Mouse (Mus musculus) MN1 (cell line): Measurements from ENCODE around the gene Pifo.
"Not testable (repeated sequence)": the region's sequence is repeated elsewhere in the genome, so short reads cannot be mapped to it uniquely, and the experiment has no call there.

ENCODE experiments used
- DNase-seq: peaks from one replicate; pipeline ENCODE4 v3.0.0-alpha.2; 2016; ENCODE audit warnings: low spot score

Pifo gene

GRCm38 (mm10) chr3:106014546-106014945 is at the start of gene Pifo:
Gene Pifo, minus strand, starts transcription at chr3:106014646.
- no peak for DNase-seq

- no peak for DNase-seq
These were observed 43.5 kb upstream of the Pifo start for GRCm38 (mm10) chr3:106057966-106058365.

GRCm38 (mm10) chr3:106051896-106052295 is 37.5 kb upstream of the Pifo start:
- DNase-seq, result no peak

- DNase-seq, result no peak
These were observed 25.9 kb upstream of the Pifo start for GRCm38 (mm10) chr3:106040306-106040705.

- DNase-seq, result no peak
These were observed 18.3 kb upstream of the Pifo start, which contains the start of gene Chil5 for GRCm38 (mm10) chr3:106032781-106033180. Gene Chil5, minus strand, starts transcription at chr3:106032814.

- DNase-seq, result no peak
These were observed 9.7 kb upstream of the Pifo start for GRCm38 (mm10) chr3:106024135-106024534.

GRCm38 (mm10) chr3:106021840-106022239 is 7.4 kb upstream of the Pifo start:
- no peak for DNase-seq

GRCm38 (mm10) chr3:106003360-106003759 is 11.1 kb downstream of the Pifo start:
- DNase-seq, result not testable (repeated sequence)

- no peak for DNase-seq
These were observed 12.8 kb downstream of the Pifo start for GRCm38 (mm10) chr3:106001416-106002370.

- DNase-seq, result no peak
These were observed 13.6 kb downstream of the Pifo start for GRCm38 (mm10) chr3:106000707-106001375.

- no peak for DNase-seq
These were observed 19.7 kb downstream of the Pifo start for GRCm38 (mm10) chr3:105994730-105995129.

GRCm38 (mm10) chr3:105991653-105992283 is 22.7 kb downstream of the Pifo start:
- DNase-seq, result peak; percentile 46

GRCm38 (mm10) chr3:105989611-105990010 is 24.8 kb downstream of the Pifo start:
- not testable (repeated sequence) for DNase-seq

- no peak for DNase-seq
These were observed 40.3 kb downstream of the Pifo start for GRCm38 (mm10) chr3:105974174-105974573.

GRCm38 (mm10) chr3:105973411-105973810 is 41.0 kb downstream of the Pifo start, which contains the start of gene Ovgp1:
Gene Ovgp1, plus strand, starts transcription at chr3:105973711.
- no peak for DNase-seq

GRCm38 (mm10) chr3:105971831-105972446 is 42.5 kb downstream of the Pifo start:
- no peak for DNase-seq

- peak; percentile 17 for DNase-seq
These were observed 53.7 kb downstream of the Pifo start for GRCm38 (mm10) chr3:105960700-105961099.

GRCm38 (mm10) chr3:105959999-105960398 is 54.4 kb downstream of the Pifo start, which contains the start of gene Atp5f1:
Gene Atp5f1, minus strand, starts transcription at chr3:105960099.
- DNase-seq, result no peak

- peak; percentile 42 for DNase-seq
These were observed 54.9 kb downstream of the Pifo start for GRCm38 (mm10) chr3:105959585-105959984.

- peak; percentile 98 for DNase-seq
These were observed 55.4 kb downstream of the Pifo start, which contains the start of gene Wdr77 for GRCm38 (mm10) chr3:105958974-105959580. Gene Wdr77, plus strand, starts transcription at chr3:105959369.

GRCm38 (mm10) chr3:105958204-105958603 is 56.2 kb downstream of the Pifo start:
- DNase-seq, result no peak
